Mouse (Mus musculus): ENCODE measurements around the gene Eya3. TPM values are rescaled to one million over a fixed set of nuclear protein-coding genes. Genes with fewer than 3 reads are reported as not detected.
"Not testable (repeated sequence)": the region's sequence is repeated elsewhere in the genome, so short reads cannot be mapped to it uniquely, and the experiment has no call there.

Gene Eya3
- total RNA-seq (2014; rRNA removed), result 16.4 and 18.7 TPM in 2 replicates
- polyA plus RNA-seq (2015; fragmentation: Nextera tagmentation; extraction: Ambion mirVana), result 7.4 and 8.3 TPM in 2 replicates

GRCm38 (mm10) chr4:132638461-132639190, at the start of gene Eya3:
TSS of gene Eya3 (plus strand) at chr4:132638987.
- ATAC-seq (peak; percentile 100), DNase-seq (ENCODE audit: low spot score) (peak; percentile 98)
- peak; percentile 15; the same call in 1 of the 2 replicates for TF ChIP-seq CTCF (IDR thresholded peaks at IDR 0.05; ENCODE audit: low read depth)
- Histone ChIP-seq H3K36me3 (ENCODE audit: insufficient read depth, low read length) (no peaks in the 10 kb centered on the region; the same call in 1 of the 2 replicates), H3K9me3 (ENCODE audit: low read length) (no peaks in the 10 kb centered on the region), H3K27ac (peak within 1 kb of the TSS; percentile 86), H3K27me3 (ENCODE audit: insufficient read depth, low read length) (no peaks in the 10 kb centered on the region), H3K4me3 (ENCODE audit: low read length) (peak within 1 kb of the TSS; percentile 67), H3K9ac (replicated peaks; ENCODE audit: low read length) (peak within 1 kb of the TSS; percentile 74), H3K4me1 (ENCODE audit: insufficient read depth, low read length) (0 out of 2 replicates have a peak, but pooled peaks cover 4% of the 10 kb centered on the region), H3K4me2 (ENCODE audit: low read depth, low read length) (peak within 1 kb of the TSS; percentile 94)
- under 1% methylated on average over 41 of the region's 41 CpGs for WGBS

DNA sequence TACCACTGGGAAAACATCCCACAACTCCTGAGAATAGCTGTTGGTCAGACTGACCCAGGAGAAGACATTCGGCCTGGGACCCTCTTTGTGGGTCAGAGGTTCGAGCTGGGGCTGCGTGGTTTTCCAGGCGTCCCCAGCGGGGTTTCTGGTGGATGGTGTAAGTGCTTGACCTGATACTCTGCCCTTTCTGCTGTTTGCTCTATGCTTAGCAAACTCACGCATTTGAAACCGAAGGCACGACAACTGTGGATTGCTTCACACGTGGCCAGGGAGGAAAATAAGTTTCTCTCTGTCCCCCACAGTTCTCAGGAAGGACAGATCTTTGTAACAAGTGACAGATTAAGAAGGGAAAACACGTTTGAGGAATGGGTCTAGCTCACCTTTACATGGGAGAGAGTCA, 48.1 kb upstream of the Eya3 start:
- Histone ChIP-seq H3K9ac (replicated peaks; ENCODE audit: low read length) (no peak overlapping the region), H3K27ac (no peak overlapping the region), H3K4me1 (ENCODE audit: insufficient read depth, low read length) (no peaks in the 10 kb centered on the region), H3K4me3 (ENCODE audit: low read length) (no peak overlapping the region), H3K9me3 (ENCODE audit: low read length) (no peaks in the 10 kb centered on the region), H3K36me3 (ENCODE audit: insufficient read depth, low read length) (no peaks in the 10 kb centered on the region), H3K27me3 (ENCODE audit: insufficient read depth, low read length) (no peaks in the 10 kb centered on the region), H3K4me2 (ENCODE audit: low read depth, low read length) (no peak overlapping the region)
- no peak for ATAC-seq
- no peak for DNase-seq (ENCODE audit: low spot score)
- 84% methylated on average over 10 of the region's 10 CpGs for WGBS
- no peak for TF ChIP-seq CTCF (IDR thresholded peaks at IDR 0.05; ENCODE audit: low read depth)

- no peak overlapping the region for H3K4me2 ChIP-seq (ENCODE audit: low read depth, low read length)
- no peaks in the 10 kb centered on the region for H3K36me3 ChIP-seq (ENCODE audit: insufficient read depth, low read length)
- TF ChIP-seq CTCF (IDR thresholded peaks at IDR 0.05; ENCODE audit: low read depth), result no peak
- no peak overlapping the region for H3K9ac ChIP-seq (replicated peaks; ENCODE audit: low read length)
- no peak overlapping the region for H3K4me3 ChIP-seq (ENCODE audit: low read length)
- 91% methylated on average over 9 of the region's 9 CpGs for WGBS
- H3K4me1 ChIP-seq (ENCODE audit: insufficient read depth, low read length), result no peaks in the 10 kb centered on the region
- no peaks in the 10 kb centered on the region for H3K27me3 ChIP-seq (ENCODE audit: insufficient read depth, low read length)
- no peak for ATAC-seq
- DNase-seq (ENCODE audit: low spot score), result no peak
- H3K27ac ChIP-seq, result no peak overlapping the region
- H3K9me3 ChIP-seq (ENCODE audit: low read length), result no peaks in the 10 kb centered on the region
Observed at GRCm38 (mm10) chr4:132592958-132593357, 45.8 kb upstream of the Eya3 start.

- Histone ChIP-seq H3K27ac (no peak overlapping the region), H3K9ac (replicated peaks; ENCODE audit: low read length) (no peak overlapping the region), H3K4me3 (ENCODE audit: low read length) (no peak overlapping the region), H3K36me3 (ENCODE audit: insufficient read depth, low read length) (no peaks in the 10 kb centered on the region), H3K4me1 (ENCODE audit: insufficient read depth, low read length) (no peaks in the 10 kb centered on the region), H3K27me3 (ENCODE audit: insufficient read depth, low read length) (no peaks in the 10 kb centered on the region), H3K4me2 (ENCODE audit: low read depth, low read length) (no peak overlapping the region), H3K9me3 (ENCODE audit: low read length) (no peaks in the 10 kb centered on the region)
- ATAC-seq, result no peak
- no peak for TF ChIP-seq CTCF (IDR thresholded peaks at IDR 0.05; ENCODE audit: low read depth)
- no peak for DNase-seq (ENCODE audit: low spot score)
- 17% methylated on average over 4 of the region's 4 CpGs for WGBS
Observed at GRCm38 (mm10) chr4:132594191-132594590, 44.6 kb upstream of the Eya3 start.

GRCm38 (mm10) chr4:132598861-132599260, 39.9 kb upstream of the Eya3 start:
- no peak overlapping the region for H3K4me2 ChIP-seq (ENCODE audit: low read depth, low read length)
- no peak overlapping the region for H3K4me3 ChIP-seq (ENCODE audit: low read length)
- 81% methylated on average over 2 of the region's 2 CpGs for WGBS
- ATAC-seq (no peak), DNase-seq (ENCODE audit: low spot score) (no peak)
- H3K9me3 ChIP-seq (ENCODE audit: low read length), result no peaks in the 10 kb centered on the region
- H3K36me3 ChIP-seq (ENCODE audit: insufficient read depth, low read length), result no peaks in the 10 kb centered on the region
- TF ChIP-seq CTCF (IDR thresholded peaks at IDR 0.05; ENCODE audit: low read depth), result no peak
- H3K9ac ChIP-seq (replicated peaks; ENCODE audit: low read length), result no peak overlapping the region
- no peak overlapping the region for H3K27ac ChIP-seq
- no peaks in the 10 kb centered on the region for H3K27me3 ChIP-seq (ENCODE audit: insufficient read depth, low read length)
- H3K4me1 ChIP-seq (ENCODE audit: insufficient read depth, low read length), result no peaks in the 10 kb centered on the region

DNA sequence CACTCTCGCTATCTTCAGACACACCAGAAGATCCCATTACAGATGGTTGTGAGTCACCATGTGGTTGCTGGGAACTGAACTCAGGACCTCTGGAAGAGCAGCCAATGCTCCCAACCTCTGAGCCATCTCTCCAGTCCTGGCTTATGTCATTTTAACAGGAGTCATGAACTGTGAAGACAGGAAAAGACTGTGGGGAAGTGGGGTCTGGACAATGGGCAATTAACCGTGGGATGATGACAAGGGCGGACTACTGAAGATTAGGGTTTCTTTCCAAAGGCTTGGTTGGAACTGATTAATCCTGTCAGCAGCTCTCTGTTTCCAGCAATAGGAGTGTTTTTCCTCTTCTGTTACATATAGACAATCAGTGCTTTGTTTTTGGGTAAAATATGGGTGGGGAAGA, 39.0 kb upstream of the Eya3 start:
- H3K4me1 ChIP-seq (ENCODE audit: insufficient read depth, low read length), result no peaks in the 10 kb centered on the region

DNA sequence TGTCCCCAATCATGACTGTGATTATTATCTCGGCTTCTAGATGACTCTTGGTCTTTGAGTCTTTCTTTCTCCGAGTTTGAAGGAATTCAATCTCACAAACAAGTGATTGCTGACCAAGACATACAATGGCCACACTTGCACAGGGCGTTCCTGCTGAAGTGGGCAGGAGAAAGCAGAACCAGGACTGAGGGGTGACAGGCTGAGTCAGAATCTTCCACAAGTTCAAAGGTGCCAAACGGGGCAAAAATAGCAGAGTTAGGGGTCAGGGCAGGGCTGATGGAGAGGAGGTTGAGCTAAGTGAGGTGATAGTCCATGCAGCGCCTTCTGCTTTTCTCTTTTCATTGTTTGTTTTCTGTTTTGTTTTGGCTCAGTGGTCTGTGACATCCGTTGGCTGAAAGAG, 38.3 kb upstream of the Eya3 start:
- no peak for TF ChIP-seq CTCF (IDR thresholded peaks at IDR 0.05; ENCODE audit: low read depth)
- Histone ChIP-seq H3K4me2 (ENCODE audit: low read depth, low read length) (no peak overlapping the region), H3K27me3 (ENCODE audit: insufficient read depth, low read length) (no peaks in the 10 kb centered on the region), H3K4me3 (ENCODE audit: low read length) (no peak overlapping the region), H3K36me3 (ENCODE audit: insufficient read depth, low read length) (no peaks in the 10 kb centered on the region), H3K4me1 (ENCODE audit: insufficient read depth, low read length) (no peaks in the 10 kb centered on the region), H3K9ac (replicated peaks; ENCODE audit: low read length) (no peak overlapping the region), H3K9me3 (ENCODE audit: low read length) (no peaks in the 10 kb centered on the region), H3K27ac (no peak overlapping the region)
- ATAC-seq, result no peak
- WGBS, result 78% methylated on average over 6 of the region's 6 CpGs
- DNase-seq (ENCODE audit: low spot score), result no peak

More for the DNA sequence above, 39.0 kb upstream of the Eya3 start:
- no peak for ATAC-seq
- 87% methylated on average over 3 of the region's 3 CpGs for WGBS
- H3K4me2 ChIP-seq (ENCODE audit: low read depth, low read length), result no peak overlapping the region
- H3K9ac ChIP-seq (replicated peaks; ENCODE audit: low read length), result no peak overlapping the region
- no peaks in the 10 kb centered on the region for H3K27me3 ChIP-seq (ENCODE audit: insufficient read depth, low read length)
- TF ChIP-seq CTCF (IDR thresholded peaks at IDR 0.05; ENCODE audit: low read depth), result no peak
- no peak for DNase-seq (ENCODE audit: low spot score)
- no peak overlapping the region for H3K4me3 ChIP-seq (ENCODE audit: low read length)
- H3K9me3 ChIP-seq (ENCODE audit: low read length), result no peaks in the 10 kb centered on the region
- no peaks in the 10 kb centered on the region for H3K36me3 ChIP-seq (ENCODE audit: insufficient read depth, low read length)
- H3K27ac ChIP-seq, result no peak overlapping the region

DNA sequence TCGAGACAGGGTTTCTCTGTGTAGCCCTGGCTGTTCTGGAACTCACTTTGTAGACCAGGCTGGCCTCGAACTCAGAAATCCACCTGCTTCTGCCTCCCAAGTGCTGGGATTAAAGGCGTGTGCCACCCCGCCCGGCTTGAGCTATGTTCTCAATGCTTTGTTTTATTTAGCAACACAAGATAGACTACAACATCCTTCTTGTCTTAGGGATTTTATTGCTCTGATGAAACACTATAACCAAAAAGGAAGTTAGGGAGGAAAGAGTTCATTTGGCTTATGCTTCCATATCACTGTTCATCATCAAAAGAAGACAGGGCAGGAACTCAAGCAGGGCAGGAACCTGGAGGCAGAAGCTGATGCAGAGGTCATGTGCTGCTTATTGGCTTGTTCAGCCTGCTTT, 37.5 kb upstream of the Eya3 start:
- not testable (repeated sequence) for H3K4me3 ChIP-seq (ENCODE audit: low read length); ATAC-seq; H3K9me3 ChIP-seq (ENCODE audit: low read length); H3K4me1 ChIP-seq (ENCODE audit: insufficient read depth, low read length); H3K9ac ChIP-seq (replicated peaks; ENCODE audit: low read length); H3K36me3 ChIP-seq (ENCODE audit: insufficient read depth, low read length); DNase-seq (ENCODE audit: low spot score); H3K27me3 ChIP-seq (ENCODE audit: insufficient read depth, low read length); H3K4me2 ChIP-seq (ENCODE audit: low read depth, low read length); H3K27ac ChIP-seq
- WGBS, result 90% methylated on average over 4 of the region's 5 CpGs

Measured in hindbrain, postnatal 0 days (tissue).